Comparison of ENCODE assay signal across 16 mouse cellular contexts in genomic region chr12:85667071-85667470, GRCm38 (mm10).
"Had no signal": no experiment of that assay in that cellular context is flagged by ENCODE, and none has a peak within 500 bp of the region (broad histone marks: within the 10 kb centered on the region; RNA-seq: fewer than 3 reads in every experiment).

No protein-coding gene starts in this region.

- H3K4me3 ChIP-seq: neural tube, embryonic 13.5 days; neural tube, embryonic 15.5 days; stomach, embryonic 15.5 days had no signal

- H3K36me3 ChIP-seq: neural tube, embryonic 13.5 days; neural tube, embryonic 15.5 days; stomach, embryonic 15.5 days had no signal

- H3K27ac ChIP-seq: neural tube, embryonic 13.5 days; neural tube, embryonic 15.5 days; stomach, embryonic 15.5 days; stomach, postnatal 0 days had no signal

- DNase-seq: retina, postnatal 1 day; right cerebral cortex, adult 18-20 months; right cerebral cortex, postnatal 14 days; right cerebral cortex, postnatal 25 days; right cerebral cortex, postnatal 4 days; spleen, adult 18-20 months; thymus, adult 18-20 months; thymus, adult 2 months; thymus, postnatal 14 days; thymus, postnatal 25 days; thymus, postnatal 36 days; thymus, postnatal 4 days had no signal

- H3K27me3 ChIP-seq: neural tube, embryonic 13.5 days; neural tube, embryonic 15.5 days; stomach, embryonic 15.5 days had no signal

- H3K9me3 ChIP-seq: neural tube, embryonic 13.5 days; neural tube, embryonic 15.5 days; stomach, embryonic 15.5 days had no signal
